Mouse (Mus musculus) embryonic facial prominence, embryonic 10.5 days (tissue): ENCODE measurements around the gene 4930505A04Rik. TPM values are rescaled to one million over a fixed set of nuclear protein-coding genes. Genes with fewer than 3 reads are reported as not detected.

ENCODE experiments used
- DNase-seq: peaks from one replicate; pipeline ENCODE4 v3.0.0-alpha.2; 2017; ENCODE audit warnings: low spot score
- H3K27ac ChIP-seq: fragments of 300-500 bp; sonication (generic); replicated peaks from 2 replicates; pipeline ENCODE4 v1.5.1; 2016; ENCODE audit warnings: mild to moderate bottlenecking
- H3K27me3 ChIP-seq: fragments of 300-500 bp; sonication (generic); replicated peaks from 2 replicates; pipeline ENCODE4 v1.6.1; 2016; ENCODE audit warnings: low read depth, mild to moderate bottlenecking; ENCODE audit not compliant: poor library complexity, severe bottlenecking
- H3K36me3 ChIP-seq: fragments of 300-500 bp; sonication (generic); replicated peaks from 2 replicates; pipeline ENCODE4 v1.6.1; 2016; ENCODE audit warnings: mild to moderate bottlenecking, moderate library complexity
- H3K4me1 ChIP-seq: fragments of 300-500 bp; sonication (generic); 2 replicates; pipeline ENCODE4 v1.6.1; 2016
- H3K4me3 ChIP-seq: fragments of 300-500 bp; sonication (generic); 2 replicates; pipeline ENCODE4 v1.5.1; 2016; ENCODE audit warnings: mild to moderate bottlenecking, moderate library complexity
- H3K9me3 ChIP-seq: fragments of 300-500 bp; sonication (generic); 2 replicates; pipeline ENCODE4 v1.6.1; 2016; ENCODE audit warnings: mild to moderate bottlenecking
- WGBS: fragments of 180-500 bp; shearing (Covaris S2); methylation state at CpG from one replicate; pipeline ENCODE4 v1.1.7; 2016; 5-methylcytosine and 5-hydroxymethylcytosine counted together
- polyA plus RNA-seq: library from polyadenylated mRNA; unstranded; fragments of >200 nt; fragmentation: Nextera tagmentation; extraction: Ambion mirVana; gene quantifications from 2 replicates; pipeline ENCODE4 v1.2.1, GENCODE M21; 2016

4930505A04Rik gene
- polyA plus RNA-seq = not detected in 2 replicates

DNA sequence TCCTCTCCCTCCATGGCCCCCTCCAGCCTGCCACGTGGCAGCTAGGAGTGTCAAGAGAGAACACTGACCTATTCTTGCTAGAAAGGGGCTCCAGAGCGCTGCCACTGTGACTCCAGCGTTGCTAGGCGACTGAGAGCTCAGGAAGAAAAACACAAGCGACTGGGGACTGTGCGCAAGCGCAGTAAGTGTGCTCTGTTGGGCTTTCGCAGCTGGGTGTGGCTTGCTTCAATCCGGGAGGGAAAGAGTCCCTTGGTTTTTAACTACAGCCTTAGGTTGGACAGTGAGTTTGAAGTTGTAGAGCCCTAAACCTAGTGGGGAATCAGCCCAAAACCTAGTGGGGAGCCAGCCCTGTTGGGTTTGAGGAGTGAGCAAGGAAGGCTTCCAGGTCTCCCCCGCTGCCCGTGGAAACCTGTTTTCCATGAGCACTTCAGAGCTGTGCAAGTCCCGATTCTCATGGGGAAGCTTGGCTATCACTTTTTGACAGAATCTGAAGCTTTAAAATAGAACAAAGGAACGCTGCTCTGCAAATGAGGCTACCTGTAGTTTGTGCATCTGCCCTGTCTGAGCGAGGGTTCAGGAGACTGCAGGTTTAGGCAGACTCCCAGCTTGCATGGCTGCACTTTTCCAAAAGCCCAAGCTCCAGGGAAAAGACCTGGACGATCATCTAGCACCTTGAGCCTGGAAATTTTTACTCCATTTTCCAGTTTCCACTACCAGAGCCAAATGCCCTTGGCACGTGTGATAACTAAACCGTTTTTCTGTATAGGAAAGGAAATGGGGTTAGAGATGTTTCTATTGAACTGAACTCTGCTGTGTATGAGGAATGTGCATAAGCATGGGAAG lies at the start of gene 4930505A04Rik:
Gene 4930505A04Rik (minus strand): TSS at position 77 of the 843 bp plus-strand sequence.
- H3K27me3 ChIP-seq = no peaks in the 10 kb centered on the region
- H3K36me3 ChIP-seq = no peaks in the 10 kb centered on the region
- peak within 1 kb of the TSS; percentile 87 for H3K27ac ChIP-seq
- peak; percentile 93 for DNase-seq
- peaks cover 14% of the 10 kb centered on the region for H3K4me1 ChIP-seq
- WGBS = 11% methylated on average over 17 of the region's 17 CpGs
- H3K9me3 ChIP-seq = no peaks in the 10 kb centered on the region
- H3K4me3 ChIP-seq = peak within 1 kb of the TSS; percentile 63

GRCm38 (mm10) chr11:30517133-30517532 lies 45.5 kb upstream of the 4930505A04Rik start:
- Histone ChIP-seq H3K27me3 (no peaks in the 10 kb centered on the region), H3K27ac (no peak overlapping the region), H3K4me3 (no peak overlapping the region), H3K9me3 (no peaks in the 10 kb centered on the region), H3K36me3 (no peaks in the 10 kb centered on the region), H3K4me1 (no peaks in the 10 kb centered on the region)
- WGBS = 86% methylated on average over 2 of the region's 2 CpGs
- no peak for DNase-seq

DNA sequence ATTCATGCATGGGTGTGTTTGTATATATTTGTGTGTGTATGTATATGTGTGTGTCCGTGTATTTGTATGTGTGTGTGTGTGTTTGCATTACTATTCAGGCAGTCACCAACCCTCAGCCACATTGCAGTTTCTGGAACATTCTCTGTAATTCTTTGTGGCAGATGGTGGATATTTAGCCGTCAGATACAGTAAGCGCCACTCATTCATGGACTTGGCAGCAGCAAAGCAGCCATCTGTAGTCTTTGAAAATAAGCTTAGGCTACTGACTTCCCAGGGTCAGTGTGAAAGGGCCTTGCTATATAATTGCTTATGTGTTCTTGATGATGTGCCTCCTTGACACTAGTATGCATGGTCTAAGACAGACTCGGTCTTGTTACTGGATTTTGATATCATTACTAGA lies 36.6 kb upstream of the 4930505A04Rik start:
- WGBS = 91% methylated on average over 4 of the region's 4 CpGs
- DNase-seq = no peak
- H3K27ac ChIP-seq = no peak overlapping the region
- no peak overlapping the region for H3K4me3 ChIP-seq
- H3K4me1 ChIP-seq = no peaks in the 10 kb centered on the region
- no peaks in the 10 kb centered on the region for H3K9me3 ChIP-seq
- H3K27me3 ChIP-seq = no peaks in the 10 kb centered on the region
- no peaks in the 10 kb centered on the region for H3K36me3 ChIP-seq

- Histone ChIP-seq H3K4me1 (no peaks in the 10 kb centered on the region), H3K36me3 (no peaks in the 10 kb centered on the region), H3K27me3 (no peaks in the 10 kb centered on the region), H3K4me3 (no peak overlapping the region), H3K27ac (no peak overlapping the region), H3K9me3 (0 out of 2 replicates have a peak, but pooled peaks cover 5% of the 10 kb centered on the region)
- DNase-seq = no peak
- 80% methylated on average over 3 of the region's 3 CpGs for WGBS
These were observed 27.2 kb upstream of the 4930505A04Rik start for GRCm38 (mm10) chr11:30498738-30499355.

- Histone ChIP-seq H3K36me3 (no peaks in the 10 kb centered on the region), H3K9me3 (0 out of 2 replicates have a peak, but pooled peaks cover 5% of the 10 kb centered on the region), H3K4me1 (no peaks in the 10 kb centered on the region), H3K27ac (no peak overlapping the region), H3K27me3 (no peaks in the 10 kb centered on the region), H3K4me3 (no peak overlapping the region)
- no peak for DNase-seq
- 60% methylated on average over 2 of the region's 2 CpGs for WGBS
These were observed 25.5 kb upstream of the 4930505A04Rik start for GRCm38 (mm10) chr11:30497151-30497550.

DNA sequence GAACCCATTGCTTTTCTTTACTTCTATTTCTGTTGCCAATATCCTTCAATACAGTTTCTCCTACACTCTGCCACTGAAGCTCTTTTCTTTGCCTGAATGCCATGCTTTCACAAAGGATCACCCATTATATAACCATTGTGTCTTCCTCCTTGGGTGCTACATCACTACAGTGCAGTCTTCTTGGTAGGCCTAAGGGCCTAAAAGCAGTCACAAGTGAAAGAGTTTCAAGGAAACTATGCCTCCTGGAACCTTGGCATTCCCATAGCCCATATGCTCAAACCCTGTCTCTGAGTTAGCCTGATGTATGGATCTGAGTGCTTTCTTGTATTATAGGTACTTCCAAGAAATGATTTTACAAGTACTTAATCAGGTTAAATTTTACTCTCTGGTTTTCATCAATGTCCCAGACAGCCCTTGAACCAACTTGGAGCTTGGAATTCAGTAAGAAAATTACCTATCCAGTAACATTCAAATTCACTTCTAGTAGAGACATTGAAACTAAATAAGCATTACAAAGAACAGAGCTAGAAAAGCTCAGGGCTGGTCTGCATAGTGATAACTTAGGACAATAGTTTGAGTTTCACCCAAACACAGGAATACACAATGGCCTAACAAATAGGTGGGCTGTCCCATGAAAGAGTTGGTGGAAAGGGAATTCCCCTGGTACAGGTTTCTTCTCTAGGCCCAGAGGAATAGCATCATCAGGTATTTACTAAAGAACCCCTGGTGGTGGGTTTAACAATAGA lies 20.1 kb upstream of the 4930505A04Rik start:
- Histone ChIP-seq H3K4me1 (no peaks in the 10 kb centered on the region), H3K4me3 (no peak overlapping the region), H3K9me3 (no peaks in the 10 kb centered on the region), H3K27me3 (no peaks in the 10 kb centered on the region), H3K36me3 (no peaks in the 10 kb centered on the region), H3K27ac (no peak overlapping the region)
- no peak for DNase-seq

- H3K4me3 ChIP-seq = no peak overlapping the region
- H3K27me3 ChIP-seq = no peaks in the 10 kb centered on the region
- H3K27ac ChIP-seq = no peak overlapping the region
- no peak for DNase-seq
- no peaks in the 10 kb centered on the region for H3K9me3 ChIP-seq
- H3K4me1 ChIP-seq = no peaks in the 10 kb centered on the region
- WGBS = 81% methylated on average over 10 of the region's 10 CpGs
- no peaks in the 10 kb centered on the region for H3K36me3 ChIP-seq
These were observed 16.6 kb upstream of the 4930505A04Rik start for GRCm38 (mm10) chr11:30488183-30488582.

DNA sequence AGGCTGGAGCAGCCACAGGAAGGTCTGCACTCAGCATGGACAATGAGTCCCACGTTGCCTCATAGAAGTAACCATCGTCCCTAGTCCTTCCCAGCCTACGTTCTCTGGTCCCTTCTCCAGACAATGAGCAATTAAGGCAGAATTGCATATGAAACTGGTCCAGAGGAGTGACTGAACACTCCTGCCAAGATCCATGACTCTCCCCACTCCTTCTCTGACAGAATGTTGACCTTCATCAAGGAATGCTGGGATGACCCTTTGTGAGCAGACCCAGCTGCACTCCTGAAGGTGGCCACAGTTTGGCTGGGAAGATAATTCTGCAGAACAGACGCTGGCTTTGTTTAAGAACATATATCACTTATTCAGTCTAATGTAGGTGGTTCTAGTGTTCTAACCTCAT lies 11.7 kb upstream of the 4930505A04Rik start:
- 85% methylated on average over 4 of the region's 4 CpGs for WGBS
- no peak overlapping the region for H3K27ac ChIP-seq
- H3K36me3 ChIP-seq = no peaks in the 10 kb centered on the region
- DNase-seq = no peak
- no peaks in the 10 kb centered on the region for H3K9me3 ChIP-seq
- no peaks in the 10 kb centered on the region for H3K4me1 ChIP-seq
- no peak overlapping the region for H3K4me3 ChIP-seq
- H3K27me3 ChIP-seq = no peaks in the 10 kb centered on the region

DNA sequence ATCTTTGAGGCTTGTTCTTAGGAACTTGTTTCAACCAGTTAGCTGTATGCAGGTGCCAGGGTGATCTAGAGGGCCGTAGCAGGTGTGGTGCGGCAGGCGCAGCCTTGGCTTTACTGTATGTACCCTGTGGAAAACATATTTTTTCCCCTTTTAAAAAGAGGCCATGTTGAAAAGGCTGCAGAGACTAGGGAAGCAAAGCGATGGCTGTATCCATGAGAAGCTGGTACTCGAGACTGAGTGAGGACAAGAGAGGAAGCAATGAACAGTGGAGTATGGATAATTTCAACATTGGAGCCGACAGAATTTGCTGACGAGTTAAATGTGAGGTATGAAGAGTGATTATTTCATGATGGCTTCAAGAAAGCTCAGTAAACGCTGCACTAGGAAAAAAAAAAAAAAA lies 440 bp downstream of the 4930505A04Rik start:
- 74% methylated on average over 8 of the region's 8 CpGs for WGBS
- no peak overlapping the region; the same call in 1 of the 2 replicates for H3K4me3 ChIP-seq
- no peaks in the 10 kb centered on the region for H3K27me3 ChIP-seq
- H3K9me3 ChIP-seq = no peaks in the 10 kb centered on the region
- H3K4me1 ChIP-seq = peaks cover 14% of the 10 kb centered on the region
- no peaks in the 10 kb centered on the region for H3K36me3 ChIP-seq
- H3K27ac ChIP-seq = peak overlapping the region; percentile 87; the same call in 1 of the 2 replicates
- no peak for DNase-seq

DNA sequence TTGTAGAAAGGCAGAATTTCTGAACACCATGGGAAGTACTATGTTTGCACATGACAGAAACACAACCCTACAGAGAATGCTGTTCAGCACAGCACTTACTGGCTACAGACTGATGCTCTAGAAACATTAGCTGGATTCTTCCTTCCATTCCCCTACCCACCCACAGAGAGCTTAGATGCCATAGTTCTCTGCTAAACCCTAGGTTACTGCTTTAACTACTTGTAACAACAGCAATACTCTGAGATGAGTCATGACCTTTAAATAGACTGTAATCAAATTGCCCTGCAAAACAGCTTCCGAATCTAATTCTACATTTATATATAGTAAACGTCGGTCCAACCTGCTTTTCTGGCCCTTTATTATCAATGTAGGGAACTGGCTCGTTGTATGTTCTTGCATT lies 17.3 kb downstream of the 4930505A04Rik start:
- H3K9me3 ChIP-seq = no peaks in the 10 kb centered on the region
- no peaks in the 10 kb centered on the region for H3K4me1 ChIP-seq
- no peak overlapping the region for H3K4me3 ChIP-seq
- no peak for DNase-seq
- no peaks in the 10 kb centered on the region for H3K27me3 ChIP-seq
- WGBS = 87% methylated on average over 4 of the region's 4 CpGs
- no peaks in the 10 kb centered on the region for H3K36me3 ChIP-seq
- no peak overlapping the region for H3K27ac ChIP-seq

DNA sequence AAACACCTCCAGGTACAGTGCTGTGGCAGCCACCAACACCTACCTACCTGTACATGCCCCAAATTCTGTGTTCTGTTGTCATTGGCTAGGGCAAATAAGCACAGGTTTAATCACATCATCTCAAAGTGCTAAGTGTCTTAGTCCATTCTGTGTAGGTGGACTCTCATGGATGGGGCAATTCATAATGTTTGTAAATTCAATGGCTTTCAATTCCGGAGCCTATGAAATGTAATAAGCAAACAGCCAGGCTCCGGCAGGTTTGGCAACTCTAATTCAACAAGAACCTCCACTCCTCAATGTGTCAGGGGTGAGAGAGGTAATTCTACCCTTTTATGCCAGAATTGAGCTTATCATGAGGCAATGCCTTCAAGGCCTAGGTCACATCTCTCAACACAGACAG lies 23.5 kb downstream of the 4930505A04Rik start:
- no peaks in the 10 kb centered on the region for H3K36me3 ChIP-seq
- no peaks in the 10 kb centered on the region for H3K27me3 ChIP-seq
- H3K4me3 ChIP-seq = no peak overlapping the region
- DNase-seq = no peak
- no peaks in the 10 kb centered on the region for H3K9me3 ChIP-seq
- WGBS = 88% methylated on average over 2 of the region's 2 CpGs
- H3K4me1 ChIP-seq = no peaks in the 10 kb centered on the region
- no peak overlapping the region for H3K27ac ChIP-seq

- H3K27me3 ChIP-seq = no peaks in the 10 kb centered on the region
- H3K36me3 ChIP-seq = no peaks in the 10 kb centered on the region
- no peak for DNase-seq
- 92% methylated on average over 1 of the region's 1 CpGs for WGBS
- no peaks in the 10 kb centered on the region for H3K9me3 ChIP-seq
- H3K4me3 ChIP-seq = no peak overlapping the region
- H3K4me1 ChIP-seq = no peaks in the 10 kb centered on the region
- no peak overlapping the region for H3K27ac ChIP-seq
These were observed 24.1 kb downstream of the 4930505A04Rik start for GRCm38 (mm10) chr11:30447561-30447960.
